Mouse (Mus musculus): Measurements from ENCODE around the gene Mfap5. TPM values are rescaled to one million over a fixed set of nuclear protein-coding genes. Genes with fewer than 3 reads are reported as not detected.

Gene Mfap5
- total and polyA plus RNA-seq, 3 experiments = not detected

DNA sequence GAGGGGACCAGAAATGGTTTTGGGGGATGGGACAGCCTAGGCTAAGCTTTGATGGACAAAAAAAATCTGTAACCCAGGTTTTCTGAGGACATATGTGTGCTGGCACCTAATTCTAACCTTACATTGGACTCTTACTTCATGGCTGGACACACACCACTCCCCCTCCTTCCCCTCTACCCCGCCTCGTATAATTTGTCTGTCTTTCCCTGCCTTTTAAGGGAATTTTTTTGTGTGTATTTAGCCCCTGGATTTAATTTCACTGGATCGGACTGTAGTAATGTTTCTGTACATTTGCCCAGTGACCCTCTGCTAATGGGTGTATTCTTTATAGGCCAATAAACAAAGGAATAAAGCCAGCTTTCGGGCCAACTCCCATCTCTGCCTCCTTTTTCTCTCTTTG lies 604 bp upstream of the Mfap5 start:
- Histone ChIP-seq H3K79me2 (ENCODE audit: control insufficient read depth, insufficient read depth, low read length, poor library complexity) (no peaks in the 10 kb centered on the region), H3K9ac (ENCODE audit: control insufficient read depth, low read depth, low read length, poor library complexity, severe bottlenecking) (no peak overlapping the region), H3K4me3 (ENCODE audit: control insufficient read depth in 1 of 2, insufficient read depth in 1 of 2, low read depth in 2 of 2, low read length in 2 of 2) (no peak overlapping the region), H3K27me3 (ENCODE audit: control insufficient read depth in 1 of 2, insufficient read depth in 2 of 2, low read length in 2 of 2) (peaks cover 2 to 7% of the 10 kb centered on the region in 2 experiments; a peak in 3 of 4 replicates), H3K4me1 (ENCODE audit: control insufficient read depth in 1 of 2, insufficient read depth in 2 of 2, low read length in 2 of 2) (no peaks in the 10 kb centered on the region), H3K27ac (ENCODE audit: control insufficient read depth, low read depth, low read length) (no peak overlapping the region), H3K9me3 (replicated peaks; ENCODE audit: insufficient read depth, low read length) (no peaks in the 10 kb centered on the region), H3K36me3 (ENCODE audit: control insufficient read depth in 1 of 2, insufficient read depth in 2 of 2, low read length in 2 of 2) (no peaks in the 10 kb centered on the region)
- no peak for DNase-seq (ENCODE audit: low read depth, low spot score)
- TF ChIP-seq BHLHE40 (IDR thresholded peaks at IDR 0.05; ENCODE audit: borderline replicate concordance, low read depth, low read length) = no peak
- no peak for TF ChIP-seq KAT2A (conservative IDR thresholded peaks at IDR 0.05; ENCODE audit: low read depth, low read length)
- TF ChIP-seq CHD2 (IDR thresholded peaks at IDR 0.05; ENCODE audit: low read length) = no peak
- TF ChIP-seq POLR2A (IDR thresholded peaks at IDR 0.05; ENCODE audit: control insufficient read depth in 1 of 2, insufficient read depth in 1 of 2, low read depth in 1 of 2, low read length in 2 of 2, poor library complexity in 1 of 2) = no peak
- TF ChIP-seq ZKSCAN1 (IDR thresholded peaks at IDR 0.05; ENCODE audit: low read depth, low read length) = no peak
- TF ChIP-seq ETS1 (IDR thresholded peaks at IDR 0.05; ENCODE audit: low read depth, low read length) = no peak
- no peak for TF ChIP-seq POLR2AphosphoS5 (IDR thresholded peaks at IDR 0.05; ENCODE audit: borderline replicate concordance, low read depth, low read length)
- no peak for TF ChIP-seq RAD21 (IDR thresholded peaks at IDR 0.05; ENCODE audit: low read depth, low read length)
- TF ChIP-seq TCF12 (IDR thresholded peaks at IDR 0.05; ENCODE audit: low read depth, low read length) = no peak

DNA sequence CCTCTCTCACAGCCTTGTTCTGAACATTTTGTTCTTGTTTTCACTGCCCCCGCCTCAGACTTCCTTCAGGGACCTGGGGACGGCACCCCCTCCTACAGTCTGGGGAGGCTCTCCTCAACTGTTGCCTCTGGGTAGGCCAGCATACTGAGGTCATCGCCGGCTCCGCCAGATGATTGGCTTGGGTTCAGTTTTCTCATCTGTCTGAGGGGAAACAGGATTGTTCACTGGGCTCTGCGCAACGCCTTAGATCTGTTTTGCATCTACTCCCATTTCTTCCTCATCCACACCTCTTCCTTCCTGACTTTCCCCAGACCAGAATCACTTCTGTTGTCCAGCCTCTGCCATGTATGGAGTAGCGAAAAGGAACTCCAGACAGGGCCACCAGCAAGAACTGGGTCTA lies 2.8 kb downstream of the Mfap5 start:
- Histone ChIP-seq H3K27ac (ENCODE audit: control insufficient read depth, low read depth, low read length) (no peak overlapping the region), H3K27me3 (ENCODE audit: control insufficient read depth in 1 of 2, insufficient read depth in 2 of 2, low read length in 2 of 2) (peaks cover 0 to 3% of the 10 kb centered on the region in 2 experiments; a peak in 2 of 4 replicates), H3K4me1 (ENCODE audit: control insufficient read depth in 1 of 2, insufficient read depth in 2 of 2, low read length in 2 of 2) (no peaks in the 10 kb centered on the region), H3K4me3 (ENCODE audit: control insufficient read depth in 1 of 2, insufficient read depth in 1 of 2, low read depth in 2 of 2, low read length in 2 of 2) (no peak overlapping the region), H3K79me2 (ENCODE audit: control insufficient read depth, insufficient read depth, low read length, poor library complexity) (no peaks in the 10 kb centered on the region), H3K9ac (ENCODE audit: control insufficient read depth, low read depth, low read length, poor library complexity, severe bottlenecking) (no peak overlapping the region), H3K36me3 (ENCODE audit: control insufficient read depth in 1 of 2, insufficient read depth in 2 of 2, low read length in 2 of 2) (no peaks in the 10 kb centered on the region), H3K9me3 (replicated peaks; ENCODE audit: insufficient read depth, low read length) (no peaks in the 10 kb centered on the region)
- TF ChIP-seq JUND (IDR thresholded peaks at IDR 0.05; ENCODE audit: low read depth, low read length) = no peak
- TF ChIP-seq BHLHE40 (IDR thresholded peaks at IDR 0.05; ENCODE audit: borderline replicate concordance, low read depth, low read length) = no peak
- TF ChIP-seq ZC3H11A (IDR thresholded peaks at IDR 0.05; ENCODE audit: low read depth, low read length) = no peak
- TF ChIP-seq MEF2A (IDR thresholded peaks at IDR 0.05; ENCODE audit: extremely low read depth, insufficient replicate concordance, low read depth, low read length, poor library complexity, severe bottlenecking) = no peak
- TF ChIP-seq SIN3A (IDR thresholded peaks at IDR 0.05; ENCODE audit: low read length) = no peak
- no peak for TF ChIP-seq E2F4 (IDR thresholded peaks at IDR 0.05; ENCODE audit: borderline replicate concordance, low read depth, low read length)
- TF ChIP-seq ELF1 (IDR thresholded peaks at IDR 0.05; ENCODE audit: low read depth, low read length) = no peak
- TF ChIP-seq CHD2 (IDR thresholded peaks at IDR 0.05; ENCODE audit: low read length) = no peak
- TF ChIP-seq KAT2A (conservative IDR thresholded peaks at IDR 0.05; ENCODE audit: low read depth, low read length) = no peak
- TF ChIP-seq MYB (IDR thresholded peaks at IDR 0.05; ENCODE audit: low read depth, low read length) = no peak
- no peak for TF ChIP-seq ZNF384 (IDR thresholded peaks at IDR 0.05; ENCODE audit: low read depth, low read length)
- TF ChIP-seq HCFC1 (IDR thresholded peaks at IDR 0.05; ENCODE audit: low read depth, low read length) = no peak
- TF ChIP-seq USF1 (IDR thresholded peaks at IDR 0.05; ENCODE audit: low read depth, low read length) = no peak
- DNase-seq (ENCODE audit: low read depth, low spot score) = no peak
